Mouse (Mus musculus): ENCODE measurements around the gene Gm49711. TPM values are rescaled to one million over a fixed set of nuclear protein-coding genes. Genes with fewer than 3 reads are reported as not detected.
"Not testable (repeated sequence)": the region's sequence is repeated elsewhere in the genome, so short reads cannot be mapped to it uniquely, and the experiment has no call there.

The Gm49711 gene
- polyA plus RNA-seq, 1 experiment: not detected

- TF ChIP-seq POLR2A (IDR thresholded peaks at IDR 0.05; ENCODE audit: low read depth, low read length) (no peak), CTCF (IDR thresholded peaks at IDR 0.05; ENCODE audit: borderline replicate concordance, insufficient read depth, low read length) (no peak)
- H3K27ac ChIP-seq (ENCODE audit: insufficient read depth, low read length): no peak overlapping the region
- H3K4me1 ChIP-seq (ENCODE audit: control insufficient read depth, insufficient read depth, low read length): no peaks in the 10 kb centered on the region
- H3K4me3 ChIP-seq (ENCODE audit: insufficient read depth, low read length): no peak overlapping the region
Measured at GRCm38 (mm10) chr16:92099598-92099997, 41.5 kb downstream of the Gm49711 start.

DNA sequence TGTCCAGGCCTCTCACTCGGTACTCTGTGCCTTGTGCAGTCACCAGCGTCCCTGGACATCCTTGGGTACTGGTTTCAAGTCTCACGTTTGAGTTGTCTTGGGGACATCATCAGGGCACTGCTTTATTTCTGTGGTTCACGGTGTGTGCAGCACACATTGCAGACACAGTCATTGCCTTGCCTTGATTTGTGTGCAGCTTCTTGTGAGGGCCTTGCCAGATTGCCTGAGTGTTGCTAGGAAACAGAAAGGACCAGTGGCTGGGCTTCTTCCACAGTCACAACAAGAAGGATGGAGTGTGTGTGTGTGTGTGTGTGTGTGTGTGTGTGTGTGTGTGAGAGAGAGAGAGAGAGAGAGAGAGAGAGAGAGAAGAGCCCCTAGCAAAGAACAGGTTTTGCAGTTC, 42.0 kb downstream of the Gm49711 start:
- Histone ChIP-seq H3K27ac (ENCODE audit: insufficient read depth, low read length) (no peak overlapping the region), H3K4me3 (ENCODE audit: insufficient read depth, low read length) (no peak overlapping the region), H3K4me1 (ENCODE audit: control insufficient read depth, insufficient read depth, low read length) (no peaks in the 10 kb centered on the region)
- TF ChIP-seq POLR2A (IDR thresholded peaks at IDR 0.05; ENCODE audit: low read depth, low read length) (no peak), CTCF (IDR thresholded peaks at IDR 0.05; ENCODE audit: borderline replicate concordance, insufficient read depth, low read length) (no peak)

- Histone ChIP-seq H3K4me1 (ENCODE audit: control insufficient read depth, insufficient read depth, low read length) (no peaks in the 10 kb centered on the region), H3K27ac (ENCODE audit: insufficient read depth, low read length) (no peak overlapping the region), H3K4me3 (ENCODE audit: insufficient read depth, low read length) (no peak overlapping the region)
- TF ChIP-seq CTCF (IDR thresholded peaks at IDR 0.05; ENCODE audit: borderline replicate concordance, insufficient read depth, low read length) (no peak), POLR2A (IDR thresholded peaks at IDR 0.05; ENCODE audit: low read depth, low read length) (no peak)
Measured at GRCm38 (mm10) chr16:92102115-92102514, 44.0 kb downstream of the Gm49711 start.

- H3K4me1 ChIP-seq (ENCODE audit: control insufficient read depth, insufficient read depth, low read length); H3K4me3 ChIP-seq (ENCODE audit: insufficient read depth, low read length); H3K27ac ChIP-seq (ENCODE audit: insufficient read depth, low read length): not testable (repeated sequence)
Measured at GRCm38 (mm10) chr16:92102931-92103330, 44.8 kb downstream of the Gm49711 start.

- H3K4me3 ChIP-seq (ENCODE audit: insufficient read depth, low read length): no peak overlapping the region
- TF ChIP-seq CTCF (IDR thresholded peaks at IDR 0.05; ENCODE audit: borderline replicate concordance, insufficient read depth, low read length) (no peak), POLR2A (IDR thresholded peaks at IDR 0.05; ENCODE audit: low read depth, low read length) (no peak)
- no peak overlapping the region for H3K27ac ChIP-seq (ENCODE audit: insufficient read depth, low read length)
- H3K4me1 ChIP-seq (ENCODE audit: control insufficient read depth, insufficient read depth, low read length): no peaks in the 10 kb centered on the region
Measured at GRCm38 (mm10) chr16:92103572-92104331, 45.6 kb downstream of the Gm49711 start.

DNA sequence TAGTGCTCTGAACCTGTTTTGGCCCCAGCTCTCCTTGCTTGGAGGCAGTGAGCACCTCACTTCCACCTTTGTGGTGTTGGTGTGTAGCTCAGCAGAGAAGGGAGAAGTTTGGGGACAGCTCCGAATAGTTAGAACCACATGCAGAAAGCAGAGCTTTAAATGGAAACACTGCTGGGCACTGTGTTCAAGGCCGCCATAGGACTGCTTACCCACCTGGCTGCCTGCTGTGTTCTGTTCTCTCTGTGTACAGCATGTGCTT, 46.1 kb downstream of the Gm49711 start:
- H3K4me3 ChIP-seq (ENCODE audit: insufficient read depth, low read length): no peak overlapping the region
- no peaks in the 10 kb centered on the region for H3K4me1 ChIP-seq (ENCODE audit: control insufficient read depth, insufficient read depth, low read length)
- H3K27ac ChIP-seq (ENCODE audit: insufficient read depth, low read length): no peak overlapping the region
- TF ChIP-seq CTCF (IDR thresholded peaks at IDR 0.05; ENCODE audit: borderline replicate concordance, insufficient read depth, low read length): no peak

DNA sequence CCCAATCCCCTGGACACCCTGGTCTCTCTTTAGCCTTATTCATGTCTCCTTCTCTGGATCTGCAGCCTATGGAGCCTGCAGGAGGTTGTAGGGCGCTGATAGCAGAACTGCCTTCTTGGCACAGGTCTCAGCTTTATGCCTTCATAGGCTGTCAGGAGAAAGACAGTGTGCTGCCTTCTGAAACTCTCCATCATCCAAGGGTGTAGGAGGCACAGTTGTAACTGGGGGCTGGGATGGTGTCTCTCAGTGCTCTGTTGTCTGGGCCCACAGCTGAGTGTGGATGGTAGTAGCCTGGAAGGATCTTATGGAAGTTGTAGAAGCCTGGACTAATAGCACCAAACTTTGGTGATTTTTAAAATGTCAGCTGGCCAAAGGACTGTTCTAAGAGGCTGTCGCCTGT, 46.8 kb downstream of the Gm49711 start:
- Histone ChIP-seq H3K27ac (ENCODE audit: insufficient read depth, low read length) (no peak overlapping the region), H3K4me3 (ENCODE audit: insufficient read depth, low read length) (no peak overlapping the region), H3K4me1 (ENCODE audit: control insufficient read depth, insufficient read depth, low read length) (no peaks in the 10 kb centered on the region)
- no peak for TF ChIP-seq POLR2A (IDR thresholded peaks at IDR 0.05; ENCODE audit: low read depth, low read length)
- TF ChIP-seq CTCF (IDR thresholded peaks at IDR 0.05; ENCODE audit: borderline replicate concordance, insufficient read depth, low read length): no peak

DNA sequence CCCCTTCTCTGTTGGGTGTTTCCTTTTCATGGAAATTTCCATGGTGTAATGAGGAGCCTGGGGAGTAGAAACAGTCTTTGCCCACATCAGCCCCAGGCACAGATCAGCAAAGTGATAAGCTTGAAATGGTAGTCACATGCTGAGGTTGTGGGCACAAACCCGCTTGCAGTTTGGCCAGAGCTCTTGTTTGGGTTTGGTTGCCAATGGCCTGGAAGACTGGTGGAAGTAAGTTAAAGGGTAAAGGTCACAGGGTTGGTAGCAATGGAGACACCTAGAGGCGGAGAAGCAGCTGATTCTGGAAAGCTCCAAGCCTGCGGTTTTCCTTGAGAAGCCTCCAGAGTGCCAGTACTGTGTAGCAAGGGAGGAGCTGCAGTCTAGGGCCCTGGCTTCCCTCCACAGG, 47.5 kb downstream of the Gm49711 start:
- H3K27ac ChIP-seq (ENCODE audit: insufficient read depth, low read length): no peak overlapping the region
- H3K4me1 ChIP-seq (ENCODE audit: control insufficient read depth, insufficient read depth, low read length): no peaks in the 10 kb centered on the region
- TF ChIP-seq POLR2A (IDR thresholded peaks at IDR 0.05; ENCODE audit: low read depth, low read length): no peak
- TF ChIP-seq CTCF (IDR thresholded peaks at IDR 0.05; ENCODE audit: borderline replicate concordance, insufficient read depth, low read length): no peak
- no peak overlapping the region for H3K4me3 ChIP-seq (ENCODE audit: insufficient read depth, low read length)

GRCm38 (mm10) chr16:92107346-92107745, 49.2 kb downstream of the Gm49711 start:
- Histone ChIP-seq H3K4me3 (ENCODE audit: insufficient read depth, low read length) (no peak overlapping the region), H3K27ac (ENCODE audit: insufficient read depth, low read length) (no peak overlapping the region), H3K4me1 (ENCODE audit: control insufficient read depth, insufficient read depth, low read length) (no peaks in the 10 kb centered on the region)
- no peak for TF ChIP-seq CTCF (IDR thresholded peaks at IDR 0.05; ENCODE audit: borderline replicate concordance, insufficient read depth, low read length)
- no peak for TF ChIP-seq POLR2A (IDR thresholded peaks at IDR 0.05; ENCODE audit: low read depth, low read length)

DNA sequence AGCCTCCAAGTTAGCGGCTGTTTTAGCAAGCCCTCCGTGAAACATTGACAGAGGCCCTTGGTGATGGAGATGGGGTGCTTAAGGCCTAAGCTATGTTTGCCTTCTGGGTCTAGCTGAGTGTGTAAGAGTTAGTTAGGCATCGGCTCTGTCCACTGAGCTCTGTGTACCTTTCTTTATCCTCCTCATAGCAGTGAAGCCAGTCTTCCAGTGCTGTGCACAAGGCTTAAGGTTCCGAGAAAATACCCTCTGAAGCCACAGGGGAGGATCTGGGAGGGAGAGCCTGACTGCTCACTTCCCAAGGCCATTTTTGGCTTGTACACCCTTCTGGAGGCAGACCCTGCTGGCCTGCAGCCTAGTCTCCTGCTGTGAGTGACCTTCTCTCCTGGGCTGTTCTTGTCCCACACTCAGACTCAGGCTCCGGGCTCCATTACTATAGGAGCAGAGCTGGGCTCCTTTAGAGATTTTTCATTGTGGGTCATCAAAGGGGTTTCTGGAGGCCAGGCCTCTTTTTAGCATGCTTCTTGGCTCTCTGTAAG, 56.7 kb downstream of the Gm49711 start:
- Histone ChIP-seq H3K27ac (ENCODE audit: insufficient read depth, low read length) (no peak overlapping the region), H3K4me1 (ENCODE audit: control insufficient read depth, insufficient read depth, low read length) (peaks cover 14% of the 10 kb centered on the region), H3K4me3 (ENCODE audit: insufficient read depth, low read length) (no peak overlapping the region)
- TF ChIP-seq POLR2A (IDR thresholded peaks at IDR 0.05; ENCODE audit: low read depth, low read length) (no peak), CTCF (IDR thresholded peaks at IDR 0.05; ENCODE audit: borderline replicate concordance, insufficient read depth, low read length) (no peak)

All from embryonic fibroblast, embryonic 13.5 days (primary cell).